Mouse (Mus musculus) gastrocnemius, adult 2 months (tissue): ENCODE results near the gene Syt6. TPM values are rescaled to one million over a fixed set of nuclear protein-coding genes. Genes with fewer than 3 reads are reported as not detected.

ENCODE experiments used
- DNase-seq: peaks from one replicate; pipeline ENCODE4 v3.0.0; 2022
- H3K27ac ChIP-seq: fragments of 200-600 bp; 2 replicates; pipeline ENCODE4 v1.8.1; 2022; ENCODE audit warnings: mild to moderate bottlenecking
- H3K4me3 ChIP-seq: fragments of 200-600 bp; 2 replicates; pipeline ENCODE4 v1.8.1; 2022; ENCODE audit warnings: mild to moderate bottlenecking, moderate library complexity
- CTCF ChIP-seq: fragments of 200-600 bp; IDR thresholded peaks from 2 replicates; pipeline ENCODE4 v1.8.1; 2022; ENCODE audit warnings: antibody characterized with exemption, mild to moderate bottlenecking, moderate library complexity
- intact Hi-C: fragments of 180-260 bp; cut with DNase I; formaldehyde crosslinking; loops from one replicate; pipeline ENCODE4 v1.15.1; 2025
- total RNA-seq, 2 experiments: library from RNA; stranded (reverse); gene quantifications; 2 replicates each; pipeline ENCODE4 v1.2.3; 2021

Syt6 gene
- total RNA-seq, 2 experiments from 2014 or later, result not detected

DNA sequence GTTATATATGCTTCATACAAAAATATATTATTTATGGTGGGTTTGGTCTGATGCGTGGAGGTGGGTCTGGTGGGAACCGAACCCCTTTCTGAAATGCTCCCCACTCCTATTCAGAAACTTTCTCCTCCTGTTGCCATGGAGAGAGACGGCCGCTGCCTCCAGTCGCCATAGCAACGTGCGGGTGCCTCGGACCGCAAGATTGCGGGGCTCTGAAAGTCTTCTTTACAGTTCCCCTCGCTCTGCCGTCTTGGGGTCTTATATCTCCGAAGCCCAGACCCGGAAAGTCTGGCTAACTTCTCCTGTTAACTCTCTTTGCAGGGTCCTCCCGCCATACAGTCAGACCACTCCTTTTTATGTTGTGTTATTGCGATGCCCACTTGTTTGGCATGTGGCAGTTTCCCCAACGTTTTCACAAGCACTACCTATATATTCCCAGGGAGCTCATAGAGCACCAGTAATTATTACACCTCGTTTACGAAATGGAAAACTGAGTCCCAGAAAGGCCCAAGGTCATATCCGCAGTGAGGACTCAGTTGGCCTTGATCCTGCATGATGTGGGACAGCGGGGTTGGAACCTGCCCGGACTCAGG, 370 bp upstream of the Syt6 start:
- no peak overlapping the region for H3K4me3 ChIP-seq
- H3K27ac ChIP-seq, result no peak overlapping the region
- no peak for TF ChIP-seq CTCF
- no peak for DNase-seq
- intact Hi-C loops, result no loop called here

DNA sequence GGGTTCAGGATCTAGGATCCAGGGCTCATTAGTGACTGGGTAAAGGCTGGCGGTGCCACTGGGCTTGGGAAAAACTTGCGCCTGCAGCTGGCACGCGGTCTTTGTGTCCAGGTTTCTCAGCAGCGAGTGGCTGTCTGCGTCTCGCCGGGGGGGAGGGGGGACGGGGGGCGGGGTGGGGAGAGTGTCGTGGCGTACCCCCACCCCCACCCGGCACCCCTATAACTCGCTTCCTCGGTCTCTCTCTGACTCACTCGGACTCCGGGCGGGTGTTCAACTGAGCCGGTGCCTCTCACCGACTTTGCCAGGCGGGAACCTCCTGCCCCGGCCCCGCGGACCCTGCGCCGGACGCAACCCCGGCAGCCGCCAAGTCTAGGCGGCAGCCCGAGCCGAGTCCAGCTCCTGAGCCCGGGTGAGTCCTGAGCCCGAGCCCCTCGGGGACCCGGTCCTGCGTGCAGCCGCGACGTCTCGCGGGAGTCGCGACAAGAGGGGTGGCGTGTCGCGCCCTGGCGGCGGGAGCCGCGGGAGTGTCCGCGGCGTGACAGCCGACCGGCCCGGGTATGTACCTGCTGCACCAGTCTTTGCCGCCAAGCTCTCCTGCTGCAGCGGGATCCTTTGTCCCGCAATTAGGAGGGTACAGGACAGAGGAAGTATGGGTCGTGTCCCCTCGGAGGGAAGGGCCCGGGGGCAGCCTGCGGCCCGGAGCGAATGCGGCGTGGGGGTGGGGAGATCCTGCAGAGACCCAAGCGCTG, 1.0 kb downstream of the Syt6 start:
- no peak overlapping the region for H3K27ac ChIP-seq
- intact Hi-C loops, result no loop called here
- H3K4me3 ChIP-seq, result peak overlapping the region; percentile 69
- peak; percentile 4; the same call in 1 of the 2 replicates for TF ChIP-seq CTCF
- DNase-seq, result no peak

DNA sequence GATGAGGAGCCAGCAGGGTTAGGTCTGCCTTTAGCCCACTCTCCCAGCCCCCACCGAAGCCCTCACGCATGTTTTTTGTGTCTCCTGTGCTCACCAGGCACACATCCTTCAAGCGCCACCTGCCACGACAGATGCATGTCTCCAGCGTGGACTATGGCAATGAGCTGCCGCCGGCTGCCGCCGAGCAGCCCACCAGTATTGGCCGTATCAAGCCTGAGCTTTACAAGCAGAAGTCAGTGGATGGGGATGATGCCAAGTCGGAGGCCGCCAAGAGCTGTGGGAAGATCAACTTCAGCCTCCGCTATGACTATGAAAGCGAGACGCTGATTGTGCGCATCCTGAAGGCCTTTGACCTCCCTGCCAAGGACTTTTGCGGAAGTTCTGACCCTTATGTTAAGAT, 12.1 kb downstream of the Syt6 start:
- no peak for DNase-seq
- no peak overlapping the region for H3K27ac ChIP-seq
- TF ChIP-seq CTCF, result no peak
- no peak overlapping the region for H3K4me3 ChIP-seq
- intact Hi-C loops, result no loop called here

DNA sequence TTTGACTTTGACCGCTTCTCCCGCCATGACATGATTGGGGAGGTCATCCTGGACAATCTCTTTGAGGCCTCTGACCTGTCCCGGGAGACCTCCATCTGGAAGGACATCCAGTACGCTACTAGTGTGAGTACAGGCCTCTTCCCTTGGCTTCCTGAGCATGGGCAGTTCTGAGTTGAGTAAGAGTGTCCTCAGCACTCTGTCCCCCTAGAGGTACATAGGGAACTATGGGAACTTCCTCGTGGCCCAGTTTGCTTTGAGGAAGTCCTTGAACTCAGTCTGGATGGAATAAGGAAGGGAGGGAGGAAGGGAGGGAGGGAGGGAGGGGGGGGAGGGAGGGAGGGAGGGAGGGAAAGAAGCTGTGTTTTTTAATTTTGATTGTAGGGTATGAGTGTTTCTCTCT, 12.6 kb downstream of the Syt6 start:
- Histone ChIP-seq H3K4me3 (no peak overlapping the region), H3K27ac (no peak overlapping the region)
- no peak for DNase-seq
- intact Hi-C loops, result no loop called here
- TF ChIP-seq CTCF, result no peak

DNA sequence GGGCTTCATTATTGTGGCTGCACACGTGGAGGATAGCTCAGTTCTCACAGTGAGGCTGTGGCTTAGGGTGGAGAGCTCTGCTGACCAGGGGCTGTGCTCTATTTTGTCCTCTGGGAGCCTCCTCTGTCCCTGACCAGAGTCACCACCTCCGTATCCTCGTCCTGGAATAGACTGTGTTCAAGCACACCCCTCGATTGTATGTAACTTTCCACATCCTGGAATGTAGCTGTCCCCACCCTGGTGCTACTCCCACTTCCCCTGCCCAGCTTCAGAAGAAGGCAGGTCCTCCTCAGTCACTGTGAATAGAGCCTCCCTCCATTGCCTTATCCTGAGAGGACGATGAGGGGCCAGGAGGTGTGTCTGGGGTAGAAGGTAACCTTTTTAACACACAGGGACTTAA, 14.6 kb downstream of the Syt6 start:
- intact Hi-C loops, result no loop called here
- DNase-seq, result no peak
- H3K4me3 ChIP-seq, result no peak overlapping the region
- no peak for TF ChIP-seq CTCF
- H3K27ac ChIP-seq, result no peak overlapping the region

DNA sequence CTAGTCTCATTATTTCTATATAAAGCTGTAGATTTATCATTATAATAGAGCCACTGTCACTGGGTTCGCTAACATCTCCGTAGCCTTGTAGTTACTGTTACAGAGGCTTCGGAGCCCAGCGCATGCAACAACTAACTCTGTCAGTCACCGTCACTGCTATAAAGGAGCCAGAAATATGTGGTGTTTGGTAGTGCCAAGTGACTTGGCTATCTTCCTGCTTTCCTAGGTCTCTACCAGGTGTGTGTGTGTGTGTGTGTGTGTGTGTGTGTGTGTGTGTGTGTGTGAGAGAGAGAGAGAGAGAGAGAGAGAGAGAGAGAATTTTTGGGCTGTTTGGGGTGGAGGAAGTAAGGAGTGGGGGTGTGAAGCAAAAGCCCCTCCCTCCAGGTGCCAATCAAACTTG, 17.6 kb downstream of the Syt6 start:
- Histone ChIP-seq H3K4me3 (no peak overlapping the region), H3K27ac (no peak overlapping the region)
- TF ChIP-seq CTCF, result no peak
- no peak for DNase-seq
- intact Hi-C loops, result no loop called here

DNA sequence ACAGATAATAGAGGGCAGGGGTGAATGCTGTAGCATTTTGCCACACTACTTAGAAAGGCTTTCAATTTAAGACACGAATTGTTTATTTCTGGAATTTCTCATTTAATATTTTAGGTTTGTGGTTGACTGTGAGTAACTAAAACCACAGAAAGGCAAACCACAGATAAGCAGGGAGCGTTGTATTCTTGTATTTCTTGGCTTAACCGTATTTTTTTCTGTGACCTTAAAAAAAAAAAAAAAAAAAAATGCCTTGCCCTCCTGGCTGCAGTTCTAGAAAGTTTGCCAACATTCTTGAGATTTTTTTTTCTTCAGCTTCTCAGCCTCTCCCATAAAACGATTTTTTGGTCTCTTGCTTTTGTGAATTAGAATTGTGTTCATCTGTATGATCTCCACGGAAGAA, 18.6 kb downstream of the Syt6 start:
- intact Hi-C loops, result no loop called here
- no peak for TF ChIP-seq CTCF
- DNase-seq, result no peak
- peak overlapping the region; percentile 21; the same call in 1 of the 2 replicates for H3K27ac ChIP-seq
- no peak overlapping the region for H3K4me3 ChIP-seq

DNA sequence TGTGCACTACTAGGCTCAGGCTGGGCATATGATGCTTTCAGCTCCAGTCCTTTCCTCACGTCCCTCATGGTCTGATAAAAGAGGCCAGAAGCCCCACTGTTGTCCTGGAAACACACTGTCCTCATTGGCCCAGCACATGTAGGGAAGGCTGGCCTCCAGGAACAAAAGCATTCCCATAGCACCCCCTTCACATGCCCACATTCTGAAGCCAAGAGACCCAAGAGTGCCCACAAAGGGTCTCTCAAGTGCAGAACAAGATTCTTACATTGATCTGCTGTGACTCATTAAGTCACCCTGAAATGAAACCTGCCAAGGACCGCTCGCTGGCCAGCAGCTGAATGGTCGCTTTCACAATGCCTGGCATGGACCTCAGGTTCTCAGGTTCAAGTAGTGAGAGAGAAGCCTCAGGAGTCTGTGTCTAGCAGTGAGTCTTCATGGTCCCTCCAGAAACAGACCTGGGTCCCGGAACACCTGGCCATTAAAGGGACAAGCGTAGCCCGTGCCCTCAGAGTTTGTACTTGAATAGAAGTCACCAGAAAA, 20.3 kb downstream of the Syt6 start:
- intact Hi-C loops, result no loop called here
- TF ChIP-seq CTCF, result no peak
- Histone ChIP-seq H3K27ac (no peak overlapping the region), H3K4me3 (no peak overlapping the region)
- no peak for DNase-seq

DNA sequence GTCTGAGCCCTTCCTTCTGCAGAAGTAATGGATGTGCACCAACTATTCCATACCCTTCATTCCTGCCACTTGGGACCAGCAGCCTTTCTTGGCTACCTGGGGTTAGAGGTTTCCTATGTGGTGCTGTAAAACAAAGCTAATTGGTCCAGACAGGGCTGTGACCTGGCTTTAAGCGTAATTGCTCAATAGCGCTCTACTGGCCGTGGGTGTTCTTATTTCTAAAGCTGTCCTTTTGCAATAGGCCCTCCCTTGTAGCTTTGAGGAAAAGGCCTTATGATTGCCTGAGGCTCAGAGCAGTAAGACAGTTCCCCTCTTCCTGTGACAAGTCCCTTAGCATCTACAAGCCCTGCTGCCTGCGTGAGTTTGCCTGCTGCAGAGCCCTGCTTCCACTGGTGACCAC, 22.6 kb downstream of the Syt6 start:
- no peak for DNase-seq
- H3K27ac ChIP-seq, result no peak overlapping the region
- H3K4me3 ChIP-seq, result no peak overlapping the region
- intact Hi-C loops, result no loop called here
- TF ChIP-seq CTCF, result no peak

DNA sequence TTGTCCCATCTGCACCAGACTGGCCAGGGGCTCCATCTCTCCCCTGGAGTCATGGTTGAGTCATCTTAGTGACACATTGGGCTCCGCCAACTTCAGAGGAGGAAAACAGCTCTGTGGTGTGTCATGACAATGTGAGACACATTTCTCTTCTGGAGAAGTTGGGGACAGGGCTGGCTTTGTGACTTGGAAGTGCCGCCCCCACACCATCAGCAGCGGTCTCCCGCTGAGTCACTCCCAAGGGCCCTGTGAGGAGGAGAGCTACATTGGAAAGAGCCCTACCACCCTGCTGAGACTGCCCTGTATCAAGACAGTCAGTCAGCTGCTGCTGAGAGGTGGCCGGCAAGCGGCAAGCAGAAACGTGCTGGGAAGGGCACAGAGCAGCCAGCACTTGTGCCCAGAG, 26.0 kb downstream of the Syt6 start:
- no peak for DNase-seq
- TF ChIP-seq CTCF, result no peak
- Histone ChIP-seq H3K27ac (no peak overlapping the region), H3K4me3 (no peak overlapping the region)
- intact Hi-C loops, result no loop called here

DNA sequence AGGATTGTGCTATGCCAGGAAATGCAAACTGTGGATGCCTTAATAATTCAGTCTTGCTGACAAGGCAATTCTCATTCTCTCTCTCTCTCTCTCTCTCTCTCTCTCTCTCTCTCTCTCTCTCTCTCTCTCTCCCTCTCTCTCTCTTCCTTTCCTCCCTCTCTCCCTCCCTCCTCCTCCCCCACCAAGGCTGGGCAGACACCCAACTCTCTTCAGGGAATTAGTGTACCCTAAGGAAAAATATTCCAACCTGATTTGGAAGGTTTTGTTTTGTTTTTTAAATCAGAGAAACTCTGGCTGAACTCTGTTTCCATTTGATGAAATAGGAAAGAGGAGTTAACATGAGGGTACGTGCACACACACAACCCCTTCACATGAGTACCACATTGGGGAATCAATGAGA, 26.5 kb downstream of the Syt6 start:
- no peak overlapping the region for H3K27ac ChIP-seq
- no peak overlapping the region for H3K4me3 ChIP-seq
- TF ChIP-seq CTCF, result no peak
- no peak for DNase-seq
- intact Hi-C loops, result no loop called here

DNA sequence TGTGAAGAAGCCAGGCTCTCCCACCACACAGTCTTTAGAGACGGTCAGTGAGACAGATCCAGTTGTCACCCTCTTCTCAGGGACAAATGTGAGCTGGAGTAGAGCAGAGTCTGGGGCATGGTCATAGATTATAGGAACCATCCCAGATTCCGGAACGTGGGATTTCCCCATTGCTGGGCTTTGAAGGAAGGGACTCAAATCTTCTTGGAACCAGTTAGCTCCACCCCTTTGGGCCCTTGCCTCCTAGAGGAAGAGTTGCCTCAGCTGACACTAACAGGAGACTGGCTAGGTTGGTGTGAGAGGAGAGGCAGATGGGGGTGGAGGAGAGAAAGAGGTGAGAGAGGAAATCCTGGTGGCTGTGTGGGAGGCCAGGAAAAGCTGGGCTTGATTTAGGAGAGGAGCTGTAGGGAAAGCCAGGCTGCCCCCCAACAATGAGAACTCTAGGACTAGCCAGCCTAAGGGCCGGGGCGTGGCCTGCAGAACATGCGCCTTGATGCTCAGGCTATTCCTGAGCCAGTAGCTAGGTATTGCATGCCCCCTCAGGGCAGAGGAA, 31.1 kb downstream of the Syt6 start:
- no peak for DNase-seq
- TF ChIP-seq CTCF, result no peak
- intact Hi-C loops, result no loop called here

More for the DNA sequence above, 31.1 kb downstream of the Syt6 start:
- no peak overlapping the region for H3K4me3 ChIP-seq
- no peak overlapping the region for H3K27ac ChIP-seq
